Mouse (Mus musculus): ENCODE measurements around the gene Slc47a2.

Slc47a2 gene

DNA sequence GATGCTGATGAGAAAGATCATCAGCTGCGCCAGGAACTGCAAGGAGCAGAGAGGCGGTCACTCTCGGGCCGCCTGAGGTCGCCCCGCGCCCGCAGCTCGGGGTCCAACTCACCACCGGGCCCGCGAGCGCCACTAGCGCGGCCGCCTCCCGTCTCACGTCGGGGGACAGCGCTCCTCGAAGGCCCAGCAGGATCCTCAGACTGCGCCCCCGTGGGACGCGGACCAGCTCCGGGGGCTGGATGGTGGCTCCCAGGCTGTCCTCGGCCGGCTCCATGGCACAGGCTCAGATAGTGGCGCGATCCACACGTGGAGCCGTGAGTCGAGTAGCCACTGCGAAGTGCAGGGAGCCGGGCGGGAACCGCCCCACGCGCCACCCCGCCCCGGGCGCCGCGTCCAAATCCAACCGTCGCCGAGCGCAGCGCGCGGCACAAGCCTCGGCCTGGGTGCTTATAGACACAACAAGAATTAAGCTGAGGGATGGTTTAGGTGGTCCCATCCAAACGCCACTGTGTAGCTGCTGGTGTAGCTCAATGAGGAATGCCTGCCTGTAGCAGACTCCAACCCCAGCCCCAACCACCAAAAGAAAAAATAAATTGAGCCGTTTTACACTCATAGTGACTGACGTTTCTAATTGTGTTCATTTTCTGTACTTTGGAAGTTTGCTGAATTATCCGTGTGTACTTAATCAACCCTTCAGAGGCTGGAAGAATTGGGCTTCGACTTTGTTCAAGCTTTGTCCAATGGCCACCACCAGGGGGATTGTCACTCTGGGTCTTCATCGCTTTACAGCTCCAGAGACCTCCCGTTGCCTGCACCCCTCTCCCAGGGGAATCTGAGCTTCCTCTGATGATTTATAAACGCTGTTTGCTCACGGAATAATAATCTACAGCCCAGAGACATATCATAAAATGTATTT, at the start of gene Slc47a2:
Gene Slc47a2, minus strand, starts transcription at position 356 of the 916 bp plus-strand sequence.
- 6% methylated on average over 61 of the region's 61 CpGs for WGBS

DNA sequence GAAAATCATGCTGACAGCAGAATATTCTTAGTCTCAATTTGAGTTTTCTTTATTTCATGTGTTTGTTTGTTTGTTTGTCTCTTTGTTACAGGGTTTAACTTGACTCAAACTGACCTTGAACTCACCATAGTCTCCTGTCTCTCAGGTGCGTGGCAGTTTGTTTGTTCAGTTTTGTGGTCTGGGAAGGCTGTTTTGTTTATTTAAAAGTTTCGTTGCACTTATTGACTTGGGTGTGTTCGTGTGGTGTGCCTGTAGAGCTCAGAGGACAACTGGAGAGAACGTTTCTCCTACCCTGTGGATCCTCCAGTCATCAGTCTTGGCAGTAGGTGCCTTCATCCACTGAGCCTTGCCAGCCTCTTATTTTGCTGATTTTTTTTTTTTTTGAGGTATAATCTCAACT, 46.3 kb upstream of the Slc47a2 start:
- 80% methylated on average over 4 of the region's 4 CpGs for WGBS

DNA sequence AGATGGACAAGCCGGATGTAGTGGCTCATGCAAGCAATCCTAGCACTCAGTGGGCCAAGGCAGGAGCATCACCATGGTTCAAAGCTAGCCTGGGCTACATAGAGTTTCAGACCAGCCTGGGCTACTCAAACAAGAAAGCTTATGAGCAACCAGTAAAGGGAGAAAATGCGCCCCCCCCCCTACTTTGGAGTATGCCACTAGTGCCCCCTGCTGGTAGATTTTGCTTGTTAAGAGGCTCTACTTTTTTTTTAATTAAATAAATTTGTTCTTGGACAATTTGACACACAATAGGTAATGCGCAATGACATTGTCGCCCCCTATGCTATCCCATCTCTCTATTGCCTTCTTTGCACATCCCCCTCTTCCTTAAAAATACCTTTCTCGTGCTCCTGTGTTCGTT, 45.4 kb upstream of the Slc47a2 start:
- WGBS = 58% methylated on average over 6 of the region's 6 CpGs

DNA sequence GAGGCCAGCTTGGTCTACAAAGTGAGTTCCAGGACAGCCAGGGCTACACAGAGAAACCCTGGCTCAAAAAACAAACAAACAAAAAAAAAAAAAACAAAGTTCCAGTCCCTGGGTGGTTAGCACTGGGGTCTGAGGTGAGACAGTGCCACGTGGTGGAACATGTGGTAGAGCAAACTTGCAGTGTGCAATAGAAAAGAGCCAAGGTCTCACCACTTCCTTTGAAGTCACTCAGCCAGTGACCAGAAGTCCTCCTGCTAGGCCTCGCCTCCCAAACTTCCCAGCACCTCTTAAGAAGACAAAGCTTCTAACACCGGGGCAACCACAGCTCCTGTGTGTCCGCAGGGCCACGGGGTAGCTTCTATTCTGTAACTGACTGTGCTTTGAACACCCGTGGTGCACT, 44.6 kb upstream of the Slc47a2 start:
- 83% methylated on average over 6 of the region's 6 CpGs for WGBS

DNA sequence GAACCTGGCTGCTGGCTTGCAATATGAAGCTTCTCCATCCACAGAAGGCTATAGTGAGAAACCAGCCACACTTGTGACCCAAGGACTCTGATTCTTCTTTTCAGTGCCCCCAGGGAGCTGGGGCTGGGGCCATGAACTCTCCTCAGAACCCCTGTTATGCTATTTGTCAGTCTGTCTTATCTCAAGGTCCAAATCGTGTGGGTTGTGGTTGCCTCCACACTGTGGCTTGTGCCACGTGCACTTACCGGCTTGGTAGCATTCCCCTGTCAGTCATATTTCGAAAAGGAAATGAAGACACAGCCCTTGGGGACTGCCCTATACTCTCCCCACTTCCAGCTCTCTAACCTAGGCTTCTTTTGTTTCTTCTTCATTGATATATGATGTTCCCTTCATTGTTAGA, 43.1 kb upstream of the Slc47a2 start:
- 83% methylated on average over 4 of the region's 4 CpGs for WGBS

DNA sequence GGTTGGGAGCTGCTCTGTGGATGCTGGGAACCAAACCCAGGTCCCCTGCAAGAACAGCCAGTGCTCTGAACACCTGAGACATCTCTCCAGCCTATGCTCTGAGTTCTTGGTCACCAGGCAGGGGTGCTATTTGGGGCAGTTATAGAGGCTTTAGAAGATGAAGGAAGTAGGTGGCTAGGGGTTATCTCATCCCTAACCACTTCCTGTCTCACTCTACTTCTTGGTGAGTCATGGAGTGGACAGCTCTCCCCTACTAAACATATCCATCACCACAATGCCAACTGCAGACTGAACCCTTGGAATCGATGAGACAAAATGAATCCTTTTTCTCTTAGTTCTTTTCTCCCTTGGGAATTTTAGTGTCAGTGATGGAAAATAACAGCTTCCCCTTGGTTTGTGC, 38.6 kb upstream of the Slc47a2 start:
- WGBS = 86% methylated on average over 1 of the region's 1 CpGs

DNA sequence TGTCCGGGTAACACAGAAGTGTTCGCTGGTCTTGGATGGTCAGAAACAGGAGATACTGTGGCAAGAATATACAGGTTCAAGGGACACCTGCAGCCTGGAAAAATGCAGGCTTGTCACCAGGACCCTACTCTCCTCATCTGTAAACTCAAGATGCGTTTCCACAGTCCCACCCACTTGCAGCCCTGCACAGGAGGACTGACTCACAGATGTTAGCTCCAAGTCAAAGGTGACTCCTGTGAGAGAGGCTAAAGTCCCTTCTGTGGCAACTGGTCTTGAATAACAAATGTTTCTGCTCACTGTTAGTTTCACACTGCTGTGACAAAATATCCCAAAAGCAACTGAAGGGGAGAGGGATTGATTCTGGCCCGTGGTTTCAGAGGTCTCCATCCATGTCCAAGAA, 36.0 kb upstream of the Slc47a2 start:
- 76% methylated on average over 4 of the region's 4 CpGs for WGBS

DNA sequence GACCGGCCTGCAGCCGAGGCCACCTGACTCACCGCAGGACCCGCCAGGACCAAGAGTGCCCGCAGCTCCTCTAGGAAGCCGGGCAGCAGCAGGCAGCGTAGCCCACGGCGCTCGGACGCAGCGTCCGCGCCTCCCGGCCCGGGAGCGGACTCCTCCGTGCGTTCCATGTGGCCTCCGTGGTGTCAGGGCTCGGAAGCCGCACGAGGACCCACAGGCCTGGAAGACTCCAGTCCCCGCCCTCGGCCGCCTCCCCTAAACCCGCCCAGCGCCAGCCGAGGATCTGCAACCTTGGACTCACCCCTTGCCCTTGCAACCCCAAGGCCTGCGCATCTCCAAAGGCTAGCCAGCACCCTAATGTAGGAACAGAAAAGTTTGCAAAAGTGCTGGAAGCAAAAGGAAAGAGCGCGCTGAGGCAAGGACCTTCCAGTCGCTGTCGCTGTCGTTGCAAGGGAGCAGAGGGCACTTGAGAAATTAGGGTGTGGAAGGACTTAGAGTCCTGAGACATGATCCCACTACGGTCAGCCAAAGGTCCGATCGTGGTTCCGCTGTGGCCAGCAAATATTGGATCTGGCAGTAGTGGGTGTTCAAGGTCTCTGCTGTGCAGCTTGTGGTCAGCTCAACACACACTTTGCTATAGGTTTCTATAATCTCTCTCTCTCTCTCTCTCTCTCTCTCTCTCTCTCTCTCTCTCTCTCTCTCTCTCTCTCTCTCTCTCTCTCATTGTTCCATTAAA, 35.4 kb upstream of the Slc47a2 start, which contains the start of gene Slc47a1:
Gene Slc47a1, minus strand, starts transcription at position 465 of the 733 bp plus-strand sequence.
- 22% methylated on average over 39 of the region's 39 CpGs for WGBS

DNA sequence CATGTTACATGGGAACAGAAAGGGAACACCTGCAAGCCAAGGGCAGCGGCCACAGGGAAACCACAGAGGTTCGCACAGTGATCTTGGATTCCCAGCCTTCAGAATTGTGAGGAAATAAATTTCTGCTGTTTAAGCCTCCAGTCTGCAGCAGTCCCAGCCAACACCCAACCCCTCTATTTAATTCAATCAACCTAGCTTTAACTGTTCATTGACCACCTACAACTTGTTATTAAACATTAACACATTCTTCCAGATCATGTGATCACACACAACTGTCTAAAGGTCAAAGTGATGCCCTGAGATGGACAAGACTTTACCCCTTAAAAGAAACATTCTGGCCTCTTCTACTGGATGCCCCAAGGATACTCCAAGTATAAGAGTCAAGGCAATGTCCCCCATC, 26.0 kb upstream of the Slc47a2 start:
- 98% methylated on average over 2 of the region's 2 CpGs for WGBS

DNA sequence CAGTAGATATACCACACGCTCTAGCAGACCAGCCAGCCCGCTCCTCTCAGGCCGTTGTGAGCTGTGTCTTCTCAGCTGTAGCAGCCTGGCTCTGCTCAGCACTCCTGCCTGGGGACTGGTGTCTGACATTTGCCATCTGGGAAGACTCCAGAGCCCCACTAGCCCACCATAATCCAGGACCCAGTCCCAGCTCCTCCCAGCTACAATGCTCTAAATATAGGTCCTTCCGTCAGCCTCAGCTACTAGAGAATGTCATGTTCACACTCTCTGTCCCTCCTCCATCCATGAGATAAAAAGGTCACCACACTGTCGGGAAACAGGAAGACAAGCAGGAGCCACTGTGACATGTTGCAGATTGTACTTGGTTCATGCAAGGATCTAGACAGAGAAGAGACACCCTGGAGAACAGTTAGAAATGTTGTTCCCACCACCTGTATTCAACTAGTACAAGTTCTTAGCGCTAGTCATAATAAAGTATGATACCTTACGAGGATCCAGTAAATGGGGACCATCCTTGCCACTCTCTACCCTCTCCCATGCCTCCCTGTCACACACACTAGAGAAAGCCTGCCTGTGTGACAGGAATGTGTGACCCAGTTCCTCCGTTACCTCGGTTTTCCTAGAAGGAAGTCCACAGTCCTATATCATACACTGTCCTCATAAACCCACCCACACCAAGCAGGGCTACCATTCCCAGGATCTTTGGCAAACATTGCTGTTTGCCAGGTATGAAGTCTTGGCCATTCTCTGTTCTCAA, 24.0 kb upstream of the Slc47a2 start:
- 83% methylated on average over 9 of the region's 9 CpGs for WGBS

DNA sequence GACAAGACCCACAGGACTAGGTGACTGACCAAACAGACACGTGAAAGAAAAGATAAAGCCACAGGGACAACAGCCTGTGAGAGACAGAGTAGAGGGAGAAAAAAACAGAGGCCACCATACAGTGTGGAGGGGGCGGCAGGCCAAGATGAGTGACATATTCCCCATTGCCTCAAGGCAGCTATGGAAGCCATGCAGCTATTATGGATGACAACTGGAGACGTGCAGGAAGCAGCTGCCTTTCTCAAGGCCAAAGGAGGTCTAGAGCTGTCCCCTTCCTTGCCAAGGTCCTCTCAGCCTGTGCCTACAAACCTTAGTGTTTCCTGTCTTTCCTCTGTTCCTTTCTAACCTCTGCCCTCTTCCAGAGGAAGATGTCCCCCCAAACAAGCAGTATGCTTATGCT, 23.3 kb upstream of the Slc47a2 start:
- WGBS = 88% methylated on average over 3 of the region's 3 CpGs

DNA sequence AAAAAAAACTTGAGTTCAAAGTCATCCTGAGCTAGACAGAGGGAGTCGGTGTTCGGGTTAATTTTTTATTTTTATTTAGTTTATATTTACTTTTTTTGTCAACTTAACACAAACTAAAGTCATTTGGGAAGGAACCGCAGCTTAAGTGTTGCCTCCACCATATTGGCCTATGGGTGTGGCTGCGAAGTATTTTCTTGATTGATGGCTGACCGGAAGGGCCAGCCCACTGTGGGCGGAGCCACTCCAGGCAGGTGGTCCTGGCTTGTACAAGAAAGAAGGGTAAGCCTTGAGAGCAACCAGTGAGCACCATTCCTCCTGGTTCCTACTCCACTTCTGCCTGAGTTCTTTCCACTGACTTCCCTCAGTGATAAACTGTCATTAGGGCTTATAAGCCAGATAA, 21.4 kb upstream of the Slc47a2 start:
- WGBS = 88% methylated on average over 6 of the region's 6 CpGs

DNA sequence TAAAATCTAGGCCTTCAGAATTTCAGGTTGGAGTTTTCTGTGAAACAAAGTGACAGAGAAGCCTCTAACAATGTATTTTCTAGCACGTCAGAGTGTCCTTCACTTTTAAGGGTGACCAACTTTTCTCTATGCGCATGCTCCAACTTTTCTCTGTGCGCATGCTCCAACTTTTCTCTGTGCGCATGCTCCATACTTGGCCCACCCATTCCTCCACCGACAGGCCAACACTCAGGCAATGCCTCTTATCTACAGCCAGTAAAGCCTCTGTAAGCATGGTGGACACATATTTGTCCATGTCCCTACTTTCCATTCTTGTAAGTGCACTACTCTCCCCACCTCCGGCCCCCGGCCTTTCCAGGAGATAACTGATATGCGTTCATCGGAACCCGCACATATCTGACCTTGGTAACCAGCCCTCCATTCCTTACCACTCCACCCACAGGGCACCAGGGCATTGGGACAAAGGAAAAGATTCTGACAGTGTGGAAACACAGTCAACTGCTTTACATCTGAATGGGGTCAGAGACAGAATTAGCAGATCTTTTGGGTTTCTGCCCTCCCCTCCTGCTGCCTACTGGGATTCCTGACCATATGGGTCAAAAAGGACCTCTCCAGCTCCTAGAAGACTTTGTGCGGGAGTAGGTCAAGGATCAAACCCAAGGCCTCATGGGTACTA, 19.0 kb upstream of the Slc47a2 start:
- 96% methylated on average over 11 of the region's 11 CpGs for WGBS

DNA sequence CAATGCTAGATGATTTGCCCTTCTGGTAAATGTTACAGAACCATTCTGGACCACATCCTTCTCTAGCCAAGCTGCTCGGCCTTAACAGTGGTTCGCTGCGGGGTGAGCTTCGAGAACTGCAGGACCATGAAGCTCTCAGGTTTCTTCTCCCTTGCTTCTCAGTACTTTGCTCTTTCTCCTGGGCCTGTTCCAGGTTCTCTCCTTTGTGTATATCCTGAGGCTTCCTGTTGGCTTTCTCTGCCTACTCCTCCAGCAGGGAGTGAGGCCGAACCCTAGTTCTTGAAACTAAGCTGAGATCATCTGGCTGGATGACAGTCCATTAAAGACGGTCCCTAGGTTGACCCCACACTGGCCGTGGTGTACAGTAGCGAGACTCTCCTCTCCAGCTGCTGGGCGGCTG, 13.9 kb upstream of the Slc47a2 start:
- WGBS = 84% methylated on average over 9 of the region's 9 CpGs

DNA sequence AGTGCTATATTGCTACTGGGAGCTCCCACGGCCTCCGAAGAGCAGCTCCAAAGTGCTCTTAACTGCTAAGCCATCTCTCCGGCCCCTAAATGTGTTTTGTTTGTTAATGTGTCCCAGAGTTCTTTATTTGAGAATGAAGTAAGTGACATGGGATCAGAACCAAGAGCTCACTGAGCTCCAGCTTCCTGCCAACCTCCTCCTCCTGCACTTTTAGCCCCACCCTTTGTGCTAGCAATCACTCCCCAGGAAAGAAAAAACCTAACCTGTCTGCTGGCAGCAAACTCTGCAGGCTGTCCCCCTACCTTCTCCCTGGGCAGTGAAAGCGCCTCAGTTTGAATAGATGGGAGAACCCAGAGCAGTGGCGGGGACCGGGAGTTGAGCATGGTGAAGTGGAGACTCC, 13.5 kb upstream of the Slc47a2 start:
- WGBS = 85% methylated on average over 6 of the region's 6 CpGs

DNA sequence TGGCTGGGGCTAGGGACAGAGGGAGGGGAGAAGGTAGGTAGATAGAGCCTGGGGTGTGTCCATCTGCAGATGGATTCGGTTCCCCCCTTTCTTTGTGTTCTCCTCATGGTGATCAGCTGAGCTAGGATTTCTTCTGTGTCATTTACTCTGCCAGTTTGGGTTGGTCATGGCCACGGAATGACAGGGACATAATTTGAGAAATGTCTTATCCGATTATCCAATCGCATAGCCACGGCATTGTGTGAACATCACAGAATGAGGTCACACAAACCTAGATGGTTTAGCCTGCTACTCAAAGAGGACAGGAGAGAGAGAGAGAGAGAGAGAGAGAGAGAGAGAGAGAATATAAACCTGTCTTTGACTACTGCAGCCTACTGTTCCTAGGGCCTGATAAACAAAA, 12.7 kb upstream of the Slc47a2 start:
- 90% methylated on average over 5 of the region's 5 CpGs for WGBS

DNA sequence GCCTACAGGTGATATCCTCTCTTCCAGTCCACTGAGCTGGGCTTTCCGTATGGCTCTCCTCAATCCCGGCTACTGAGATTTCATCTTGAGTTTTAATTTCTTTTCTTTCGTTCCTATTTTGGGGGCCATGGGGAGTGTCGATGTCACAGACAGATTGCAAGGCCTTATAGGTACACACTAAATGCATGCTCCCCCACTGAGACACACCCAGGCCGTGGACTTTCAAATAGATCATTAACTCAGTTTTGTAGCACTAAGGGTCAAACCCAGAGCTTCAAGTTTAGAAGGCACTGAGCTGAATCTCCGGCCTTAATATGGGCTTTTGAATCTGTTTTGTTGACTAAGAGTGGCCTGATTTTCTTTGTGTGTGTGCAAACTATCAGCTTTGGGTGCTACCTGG, 11.7 kb upstream of the Slc47a2 start:
- WGBS = 94% methylated on average over 6 of the region's 6 CpGs

DNA sequence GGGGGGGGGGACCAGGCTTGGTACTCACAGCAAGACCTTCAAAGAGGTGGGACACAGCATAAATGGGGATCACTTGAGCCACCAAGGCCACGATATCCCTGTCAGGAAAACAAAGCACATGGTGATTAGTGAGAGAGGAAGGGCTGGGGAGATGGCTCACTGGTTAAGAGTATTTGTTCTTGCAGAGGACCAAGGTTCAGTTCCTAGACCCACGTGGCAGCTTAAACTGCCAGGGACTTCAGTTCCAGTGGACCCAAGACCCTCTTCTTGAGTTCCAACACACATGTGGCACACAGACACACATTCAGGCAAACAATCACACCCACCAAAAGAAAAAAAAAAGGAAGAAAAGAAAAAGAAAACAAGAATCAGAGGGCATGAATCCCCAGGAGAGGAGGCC, 10.4 kb upstream of the Slc47a2 start:
- 91% methylated on average over 2 of the region's 2 CpGs for WGBS

DNA sequence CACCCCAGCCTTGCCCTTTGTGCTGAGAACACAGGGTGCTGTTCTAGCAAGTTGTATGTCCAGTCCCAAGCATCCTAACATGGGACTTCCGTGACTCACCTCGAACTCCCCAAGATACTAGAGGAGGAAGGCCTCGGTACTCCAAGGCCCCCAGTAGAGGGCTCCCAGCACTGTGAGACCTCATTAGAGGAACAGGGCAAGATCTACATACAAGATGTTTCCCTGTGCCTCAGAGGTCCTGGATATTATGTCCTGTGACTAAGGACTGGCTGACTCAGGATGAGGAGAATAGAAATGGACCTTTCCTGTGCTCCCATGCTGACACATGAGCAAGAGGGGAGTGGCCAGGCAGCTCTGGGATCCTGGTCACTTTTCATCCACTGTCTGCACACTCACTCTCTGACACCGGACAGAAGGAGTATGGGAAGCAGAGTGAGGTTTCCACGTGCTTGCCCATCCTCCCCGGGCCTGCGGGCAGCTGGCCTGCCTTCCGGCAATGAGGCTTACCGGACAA, 9.5 kb upstream of the Slc47a2 start:
- WGBS = 60% methylated on average over 9 of the region's 9 CpGs

DNA sequence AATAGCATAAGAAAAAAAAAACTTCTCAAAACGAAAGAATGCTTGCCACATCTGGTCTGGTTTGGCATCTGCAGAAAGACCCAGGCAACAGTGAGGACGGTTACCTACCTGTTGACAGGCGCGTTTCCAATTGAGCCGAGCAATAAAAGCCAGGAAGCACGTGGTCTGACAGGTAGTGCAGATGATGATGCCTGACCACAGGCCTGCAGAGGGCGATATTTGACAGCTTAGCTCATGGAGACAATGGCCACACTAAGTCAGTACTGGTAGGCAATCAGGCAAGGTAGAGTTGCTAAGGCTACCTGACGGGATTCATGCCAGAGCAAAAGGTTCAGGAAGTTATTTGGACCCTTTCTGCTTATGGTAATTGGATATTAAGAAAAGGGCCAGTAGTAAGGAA, 6.7 kb upstream of the Slc47a2 start:
- 17% methylated on average over 8 of the region's 8 CpGs for WGBS

DNA sequence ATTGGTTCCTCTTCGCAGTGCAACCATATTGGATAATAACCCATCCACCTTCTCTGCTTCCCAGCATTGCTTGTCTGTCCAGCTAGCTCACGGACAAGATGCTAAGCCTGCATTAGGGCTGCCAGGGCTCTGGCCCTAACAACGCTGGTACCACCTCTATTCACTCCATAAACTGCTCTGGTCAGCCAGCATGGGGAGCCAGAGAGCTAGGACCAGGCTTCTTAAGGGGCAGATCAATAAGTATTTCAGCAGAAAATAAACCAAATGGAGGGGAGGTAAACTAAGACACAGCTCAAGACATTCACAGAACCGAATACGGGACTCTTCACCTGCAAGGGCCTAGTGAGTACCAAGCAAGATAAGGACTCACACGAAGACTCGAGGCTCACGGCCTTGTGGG, 3.5 kb upstream of the Slc47a2 start:
- 78% methylated on average over 8 of the region's 8 CpGs for WGBS

Measured in cerebral cortex, adult 2 months (tissue).